Mouse (Mus musculus): Measurements from ENCODE around the gene Ubxn1.
A peak's percentile ranks its signal among the peaks of the same experiment; 100 is the strongest.
"Not testable (repeated sequence)": the region's sequence is repeated elsewhere in the genome, so short reads cannot be mapped to it uniquely, and the experiment has no call there.

The Ubxn1 gene

DNA sequence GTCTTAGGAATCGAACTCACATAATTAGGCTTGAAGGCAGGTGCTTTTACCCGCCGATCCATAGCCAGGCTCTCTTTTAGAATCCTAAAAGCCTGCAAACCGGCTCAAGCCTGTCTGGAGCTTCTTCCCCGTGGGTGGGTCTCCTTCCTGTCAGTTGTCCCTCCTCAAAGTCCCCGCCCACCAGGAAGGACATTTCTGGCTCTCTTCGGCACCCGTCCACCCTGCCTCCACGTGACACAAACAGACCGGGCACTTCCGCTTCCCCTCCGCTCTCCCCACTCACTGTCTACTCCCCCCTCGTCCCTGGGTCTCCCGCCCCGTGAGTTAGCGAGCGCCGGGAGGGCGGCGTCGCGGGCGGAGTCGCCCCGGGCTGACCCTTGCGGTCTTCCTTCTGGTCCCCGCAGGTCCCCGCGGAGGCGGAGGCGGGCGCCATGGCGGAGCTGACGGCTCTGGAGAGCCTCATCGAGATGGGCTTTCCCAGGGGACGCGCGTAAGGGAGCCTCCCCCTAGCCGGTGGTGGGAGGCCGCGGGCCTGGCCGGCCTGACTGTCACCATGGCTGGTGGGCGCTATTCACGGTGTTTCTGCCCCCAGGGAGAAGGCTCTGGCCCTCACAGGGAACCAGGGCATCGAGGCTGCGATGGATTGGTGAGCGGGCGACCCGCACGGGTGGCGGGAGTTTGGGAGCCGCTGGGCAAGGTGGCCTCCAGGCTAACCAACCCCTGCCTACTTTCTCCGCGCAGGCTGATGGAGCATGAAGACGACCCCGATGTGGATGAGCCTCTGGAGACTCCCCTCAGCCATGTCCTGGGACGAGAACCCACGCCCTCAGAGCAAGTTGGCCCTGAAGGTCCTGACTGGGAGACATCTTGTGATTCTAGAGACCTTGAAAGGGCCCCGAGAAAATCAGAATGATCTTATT, at the start of gene Ubxn1:
Gene Ubxn1, plus strand, starts transcription at position 230 of the 920 bp plus-strand sequence.
- peak; percentile 97 for DNase-seq

DNA sequence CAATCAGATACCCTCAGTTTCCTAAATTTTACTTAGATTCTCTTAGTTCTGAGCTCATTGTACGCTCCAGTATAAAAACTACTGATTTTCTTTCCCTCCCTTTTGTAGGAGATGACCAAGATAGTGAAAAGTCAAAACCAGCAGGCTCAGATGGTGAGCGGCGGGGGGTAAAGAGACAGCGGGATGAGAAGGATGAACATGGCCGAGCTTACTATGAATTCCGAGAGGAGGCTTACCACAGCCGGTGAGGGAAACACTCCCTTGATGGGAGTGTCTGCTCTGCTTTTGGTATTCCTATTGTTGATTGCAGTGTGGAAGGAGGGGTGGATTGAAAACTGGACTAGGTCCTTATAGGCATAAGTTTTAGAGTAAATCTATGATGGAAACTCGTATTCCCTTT, 48.6 kb upstream of the Ubxn1 start:
- no peak for DNase-seq

DNA sequence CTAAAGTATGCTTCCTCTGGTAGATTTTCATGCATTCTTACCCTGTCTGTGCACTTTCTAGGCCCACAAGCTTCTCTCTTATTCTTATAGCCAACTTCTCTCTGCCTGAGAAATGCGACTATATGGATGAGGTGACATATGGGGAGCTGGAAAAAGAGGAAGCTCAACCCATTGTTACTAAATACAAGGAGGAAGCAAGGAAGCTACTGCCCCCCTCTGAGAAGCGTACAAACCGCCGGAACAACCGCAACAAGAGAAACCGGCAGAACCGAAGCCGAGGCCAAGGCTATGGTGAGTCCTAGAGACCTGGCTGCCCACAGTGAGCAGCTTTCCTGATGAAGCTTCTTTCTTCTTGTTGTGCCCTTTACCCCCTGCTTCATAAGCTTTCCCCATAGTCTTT, 41.6 kb upstream of the Ubxn1 start, which contains the start of gene AC129217.1:
Gene AC129217.1, plus strand, starts transcription at position 114 of the 400 bp plus-strand sequence.
- DNase-seq = no peak

DNA sequence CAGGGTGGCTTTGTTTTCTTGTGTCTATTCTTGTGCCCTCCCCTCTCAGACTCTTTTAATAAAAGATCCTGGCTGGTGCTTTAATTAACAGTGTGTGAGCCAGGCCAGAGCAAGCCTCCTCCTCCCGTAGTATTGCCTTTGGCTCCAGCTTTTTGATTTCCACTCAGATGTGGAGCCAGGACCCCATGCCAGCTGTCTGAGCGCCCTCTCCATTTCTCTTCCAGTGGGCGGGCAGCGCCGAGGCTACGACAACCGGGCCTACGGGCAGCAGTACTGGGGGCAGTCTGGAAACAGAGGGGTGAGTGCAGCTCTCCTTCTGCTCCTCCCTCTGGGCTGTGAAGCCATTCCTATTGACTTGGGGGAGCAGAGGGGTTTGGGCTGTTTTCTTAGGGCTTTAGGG, 40.6 kb upstream of the Ubxn1 start:
- DNase-seq = no peak

DNA sequence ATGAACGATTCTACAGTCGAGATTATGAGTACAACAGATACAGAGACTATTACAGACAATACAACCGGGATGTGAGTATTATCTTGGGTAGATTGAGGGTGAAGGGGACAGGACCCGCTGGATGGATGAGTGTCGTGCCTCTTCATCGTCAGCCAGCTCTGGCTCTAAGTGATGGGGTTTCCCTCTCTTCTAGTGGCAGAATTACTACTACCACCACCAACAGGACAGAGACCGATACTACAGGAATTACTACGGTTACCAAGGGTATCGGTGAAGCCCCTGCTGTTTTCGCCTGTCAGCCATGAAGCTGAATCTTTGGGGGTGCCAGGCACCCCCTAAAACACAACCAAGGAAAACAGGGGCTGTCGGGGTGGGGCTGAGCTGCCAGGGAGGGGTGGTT, 40.0 kb upstream of the Ubxn1 start:
- no peak for DNase-seq

DNA sequence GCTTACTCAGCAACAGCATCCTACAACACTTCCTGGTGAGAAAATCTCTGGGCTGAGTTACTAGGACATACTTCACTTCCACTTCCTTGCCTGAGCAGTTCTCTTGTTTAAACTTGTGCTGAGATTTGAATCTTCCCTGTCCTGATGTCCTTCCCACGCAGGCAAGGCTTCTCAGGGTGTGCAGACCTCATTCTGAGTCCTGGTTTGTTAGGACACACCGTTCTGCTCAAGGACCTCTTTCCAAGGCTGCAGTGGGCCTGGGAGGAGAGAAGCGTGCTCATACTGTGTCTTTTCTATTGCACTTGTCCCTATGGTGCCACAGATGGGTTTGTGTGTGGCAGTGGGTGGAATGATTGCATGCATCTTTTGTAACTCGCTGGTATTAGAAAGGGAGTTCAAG, 38.3 kb upstream of the Ubxn1 start:
- no peak for DNase-seq

DNA sequence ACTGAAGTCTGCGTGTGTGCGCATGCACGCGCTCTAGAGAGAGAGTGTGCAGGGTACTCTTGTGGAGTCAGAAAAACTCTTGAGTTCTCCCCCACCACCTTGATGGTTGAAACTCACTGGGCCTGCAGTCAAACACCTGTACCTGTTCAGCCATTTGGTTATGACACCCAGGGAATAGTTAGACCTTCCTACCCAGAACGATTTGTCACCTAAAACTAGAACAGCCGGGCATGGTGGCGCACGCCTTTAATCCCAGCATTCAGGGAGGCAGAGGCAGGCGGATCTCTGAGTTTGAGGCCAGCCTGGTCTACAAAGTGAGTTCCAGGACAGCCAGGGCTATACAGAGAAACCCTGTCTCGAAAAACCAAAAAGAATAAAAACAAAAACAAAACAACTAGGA, 35.0 kb upstream of the Ubxn1 start:
- not testable (repeated sequence) for DNase-seq

DNA sequence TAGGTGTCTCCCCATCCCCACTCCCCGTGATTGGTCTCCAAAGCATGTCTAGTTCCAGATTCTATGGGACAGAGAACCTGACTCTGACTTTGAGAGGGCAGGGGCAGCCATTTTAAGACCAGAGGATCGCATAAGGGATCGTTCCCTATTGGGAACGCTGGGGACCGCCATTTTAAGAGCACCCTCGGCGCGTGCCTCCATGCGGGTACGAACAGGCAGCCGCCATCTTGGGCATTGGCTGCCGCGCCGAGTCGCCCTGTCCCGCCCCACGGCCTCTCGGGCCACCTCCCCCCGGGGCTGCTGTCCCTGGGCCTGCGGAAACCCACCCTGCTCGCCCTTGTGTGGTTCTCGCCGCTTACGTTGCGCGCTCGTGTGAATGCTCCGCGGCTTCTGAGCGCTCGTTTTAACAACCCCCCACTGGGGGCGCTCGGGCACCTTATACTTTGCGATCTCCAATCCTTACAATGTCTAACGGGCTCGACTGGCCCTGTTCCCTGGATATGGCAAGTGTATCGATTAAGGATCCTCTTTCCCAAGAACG, 34.0 kb upstream of the Ubxn1 start, which contains the start of gene Bscl2:
Gene Bscl2, plus strand, starts transcription at position 217 of the 541 bp plus-strand sequence.
- peak; percentile 90 for DNase-seq

DNA sequence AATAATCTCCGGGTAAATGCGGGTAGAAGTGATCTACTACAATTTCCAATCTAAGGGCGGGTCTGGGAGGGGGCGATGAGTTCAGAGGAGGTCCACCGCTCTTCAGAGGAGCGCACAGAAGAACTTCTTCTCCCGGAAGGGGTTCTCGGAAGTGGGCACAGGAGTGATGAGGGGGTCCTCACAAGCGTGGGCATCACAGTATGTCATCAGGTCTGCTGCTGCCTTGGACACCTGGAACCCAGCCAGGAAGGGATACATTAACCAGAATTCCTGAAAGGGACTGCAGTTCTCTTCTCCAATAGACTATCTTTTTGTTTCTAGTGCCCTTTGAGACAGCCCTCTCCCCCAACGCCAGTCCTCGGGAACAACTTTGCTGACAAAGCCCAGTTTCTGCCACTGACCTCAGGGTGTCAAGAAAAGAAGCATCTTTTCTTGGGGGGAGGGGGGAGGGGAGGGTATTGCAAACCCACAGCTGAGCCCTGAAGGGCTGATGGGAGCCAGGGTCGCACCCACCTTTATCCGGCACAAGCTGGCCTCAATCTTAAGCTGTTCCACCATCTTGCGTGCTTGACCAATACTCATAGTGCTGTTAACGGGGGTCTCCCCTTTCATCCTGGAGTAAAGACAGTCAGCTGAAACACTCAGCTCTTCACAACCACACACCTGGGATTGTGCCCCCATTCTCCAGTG, 33.1 kb upstream of the Ubxn1 start:
- peak; percentile 79 for DNase-seq

DNA sequence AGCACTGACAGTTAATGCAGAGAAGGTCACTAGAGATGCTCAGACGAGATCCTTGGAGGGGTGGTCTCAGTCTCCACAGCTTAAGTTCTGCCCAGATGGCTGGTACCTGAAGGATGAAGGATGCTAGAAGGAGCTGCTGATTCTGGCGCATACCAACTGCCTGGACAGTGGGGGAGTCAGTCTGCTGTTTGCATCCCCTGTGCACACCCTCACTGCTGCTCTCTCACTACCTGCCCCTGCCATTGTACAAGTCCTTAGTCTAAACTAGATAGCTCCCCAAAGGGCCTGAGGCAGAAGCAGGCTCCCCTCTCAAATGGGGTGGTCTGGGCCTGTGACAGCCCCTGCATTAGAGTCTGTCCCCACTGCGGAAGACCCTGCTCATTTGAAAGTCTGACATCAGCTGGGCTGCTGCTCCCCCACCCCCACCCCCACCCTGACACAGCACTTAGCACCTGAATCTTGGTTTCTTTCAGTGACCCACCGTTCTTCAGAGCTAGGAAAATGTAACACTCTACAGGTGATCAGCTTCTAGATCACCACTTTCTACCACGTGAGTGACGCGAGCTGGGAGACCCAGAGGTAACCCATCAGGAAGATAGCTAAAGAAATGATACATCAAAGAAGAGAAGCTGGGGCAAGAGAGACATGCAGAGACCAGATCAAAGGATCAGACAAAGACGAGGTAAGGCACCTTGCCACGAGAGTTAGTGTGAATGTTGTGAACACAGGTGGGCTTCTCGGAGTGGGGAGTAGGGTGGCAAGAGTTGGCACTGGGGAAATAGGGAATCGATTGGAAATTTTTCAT, 32.0 kb upstream of the Ubxn1 start, which contains the start of gene Gng3:
Gene Gng3, minus strand, starts transcription at position 92 of the 805 bp plus-strand sequence.
- no peak for DNase-seq

DNA sequence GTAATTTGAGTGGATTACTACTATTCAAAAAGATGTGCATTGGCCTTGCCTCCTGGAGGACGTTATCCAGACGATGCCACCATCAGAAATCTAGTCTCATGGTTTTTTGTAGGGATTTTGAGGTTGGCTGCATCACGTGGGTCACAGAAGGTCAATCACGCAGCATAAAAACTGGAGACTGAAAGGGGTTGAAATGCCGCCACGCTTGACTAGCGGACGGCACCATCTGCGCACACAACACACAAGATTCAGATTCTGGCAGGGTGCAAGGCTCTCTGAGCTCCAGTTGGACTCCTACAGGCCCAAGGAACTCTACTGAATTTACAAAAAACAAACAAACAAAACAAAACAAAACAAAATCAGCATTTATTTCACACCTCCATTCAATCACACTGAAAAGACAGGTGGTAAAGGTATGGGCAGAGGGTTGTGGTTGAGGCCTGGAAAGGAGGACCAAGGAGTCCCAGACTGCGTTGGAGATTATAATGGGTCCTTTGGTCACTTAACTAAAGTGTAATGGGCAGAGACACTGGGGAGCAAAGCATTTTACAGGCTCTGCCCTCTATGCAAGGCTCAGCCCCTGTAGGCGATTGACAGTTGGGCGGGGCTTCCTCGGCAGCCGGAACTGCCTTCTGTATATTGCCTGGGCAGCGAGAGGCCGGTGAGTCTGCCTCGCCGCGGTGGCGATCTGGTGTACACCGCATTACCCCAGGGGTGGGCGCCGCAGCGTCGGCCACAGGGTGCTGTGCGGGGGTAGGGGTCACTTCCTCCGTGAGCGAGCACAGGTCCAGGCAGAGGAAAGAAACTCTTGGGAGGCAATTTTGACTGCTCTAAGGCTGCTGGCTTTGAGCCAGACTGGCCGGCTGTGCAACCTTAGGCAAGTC, 31.1 kb upstream of the Ubxn1 start:
- DNase-seq = peak; percentile 89

DNA sequence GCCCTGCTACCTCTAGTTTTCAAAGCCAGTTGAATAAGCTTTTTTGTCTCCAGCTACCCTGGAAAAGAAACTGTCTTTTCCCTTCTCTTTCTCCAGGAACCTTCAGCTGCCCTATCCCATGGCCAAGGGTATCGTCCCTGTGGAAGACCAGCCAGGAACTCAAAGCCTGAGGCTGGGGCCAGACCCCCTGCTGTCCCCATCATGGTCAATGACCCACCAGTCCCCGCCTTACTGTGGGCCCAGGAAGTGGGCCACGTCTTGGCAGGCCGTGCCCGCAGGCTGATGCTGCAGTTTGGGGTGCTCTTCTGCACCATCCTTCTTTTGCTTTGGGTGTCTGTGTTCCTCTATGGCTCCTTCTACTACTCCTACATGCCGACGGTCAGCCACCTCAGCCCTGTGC, 30.3 kb upstream of the Ubxn1 start:
- DNase-seq = no peak

DNA sequence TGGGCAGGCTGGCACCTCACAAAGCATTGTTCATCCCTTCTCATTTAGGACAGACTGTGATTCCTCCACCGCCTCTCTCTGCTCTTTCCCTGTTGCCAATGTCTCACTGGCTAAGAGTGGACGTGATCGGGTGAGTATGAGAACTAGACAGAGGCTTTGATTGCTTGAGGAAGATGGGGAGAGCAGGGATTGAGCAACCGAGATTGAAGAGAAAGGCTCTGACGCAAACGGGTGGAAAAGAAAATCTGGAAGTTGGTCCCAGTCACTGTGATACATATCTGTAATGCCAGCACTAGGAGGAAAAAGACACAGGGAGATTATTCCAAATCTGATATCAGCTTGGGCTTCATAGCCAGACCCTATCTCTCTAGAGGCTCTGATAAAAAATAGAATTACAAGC, 28.3 kb upstream of the Ubxn1 start:
- DNase-seq = no peak

DNA sequence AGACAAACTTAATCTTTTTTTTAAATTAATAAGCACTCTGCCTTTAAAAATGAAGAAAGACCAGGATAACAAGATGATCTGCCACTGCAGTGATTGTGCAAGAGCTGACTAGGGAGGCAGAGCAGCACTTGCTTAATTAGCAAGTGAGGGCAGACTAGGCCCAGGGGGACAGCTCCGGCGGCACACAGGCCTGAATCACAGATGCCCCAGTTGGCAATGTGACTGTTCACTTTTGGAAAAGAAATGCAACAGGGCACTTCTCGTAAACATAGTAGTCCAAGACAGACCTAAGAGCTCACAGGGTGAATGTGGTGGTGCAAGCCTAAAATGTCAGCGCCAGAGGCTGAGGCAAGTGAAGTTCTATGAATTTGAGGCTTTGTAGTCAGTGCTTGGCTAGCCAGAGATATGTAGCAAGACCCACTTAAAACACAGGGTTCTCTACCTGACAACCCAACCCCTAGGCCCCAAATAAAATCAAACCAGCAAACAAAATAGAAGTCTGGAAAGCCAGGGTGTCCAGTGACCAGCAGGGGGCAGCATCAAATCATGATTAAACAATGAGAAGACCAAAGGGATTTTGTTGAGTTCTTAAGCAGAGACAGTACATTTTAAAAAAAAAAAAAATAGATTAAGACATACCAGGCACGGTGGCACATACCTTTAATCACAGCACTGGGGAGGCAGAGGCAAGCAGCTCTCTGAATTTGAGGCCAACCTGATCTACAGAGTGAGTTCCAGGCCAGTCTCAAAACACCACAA, 26.7 kb upstream of the Ubxn1 start:
- peak; percentile 91 for DNase-seq

DNA sequence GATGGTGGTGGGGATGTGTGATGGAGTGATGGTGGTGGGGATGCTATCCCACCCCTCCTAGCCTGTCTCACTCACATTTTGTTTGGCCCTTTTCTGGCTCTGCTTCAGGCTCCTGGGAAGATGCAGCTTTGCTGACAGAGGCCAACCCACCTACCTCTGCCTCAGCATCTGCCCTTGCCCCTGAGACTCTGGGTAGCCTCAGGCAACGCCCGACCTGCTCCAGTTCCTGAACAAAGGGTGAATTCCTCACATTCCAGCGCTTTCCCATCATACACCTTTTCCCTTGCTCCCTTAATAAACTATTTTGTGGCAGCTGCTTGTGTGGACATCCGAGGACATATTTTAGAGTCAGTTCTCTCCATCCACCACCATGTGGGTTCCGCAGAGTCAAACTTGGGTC, 22.9 kb upstream of the Ubxn1 start:
- DNase-seq = no peak

DNA sequence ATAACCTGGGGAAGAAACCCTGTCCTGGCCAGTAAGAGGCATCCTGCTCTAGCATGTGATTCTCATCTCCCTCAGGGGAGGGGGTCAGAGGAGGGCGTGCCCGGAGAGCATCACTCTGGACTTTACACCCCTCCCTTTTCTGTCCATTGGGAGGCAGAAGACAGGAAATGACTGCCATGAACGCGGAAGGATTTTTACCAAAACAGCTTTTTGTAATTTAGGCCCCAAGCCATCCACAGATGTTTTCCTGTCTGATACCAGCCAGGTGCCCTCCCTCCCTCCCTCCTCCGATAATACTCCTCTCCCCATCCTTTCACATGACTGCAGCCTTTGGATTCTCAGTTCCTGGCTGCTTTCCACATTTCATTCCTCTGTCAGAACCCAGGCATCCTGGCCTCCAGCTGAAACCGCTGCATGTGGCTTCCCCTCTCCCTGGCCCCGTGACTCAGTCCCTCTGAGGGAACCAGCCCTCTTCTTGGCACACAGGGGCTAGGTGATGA, 20.8 kb upstream of the Ubxn1 start, which contains the start of gene Lrrn4cl:
Gene Lrrn4cl, plus strand, starts transcription at position 367 of the 500 bp plus-strand sequence.
- DNase-seq = peak; percentile 55

DNA sequence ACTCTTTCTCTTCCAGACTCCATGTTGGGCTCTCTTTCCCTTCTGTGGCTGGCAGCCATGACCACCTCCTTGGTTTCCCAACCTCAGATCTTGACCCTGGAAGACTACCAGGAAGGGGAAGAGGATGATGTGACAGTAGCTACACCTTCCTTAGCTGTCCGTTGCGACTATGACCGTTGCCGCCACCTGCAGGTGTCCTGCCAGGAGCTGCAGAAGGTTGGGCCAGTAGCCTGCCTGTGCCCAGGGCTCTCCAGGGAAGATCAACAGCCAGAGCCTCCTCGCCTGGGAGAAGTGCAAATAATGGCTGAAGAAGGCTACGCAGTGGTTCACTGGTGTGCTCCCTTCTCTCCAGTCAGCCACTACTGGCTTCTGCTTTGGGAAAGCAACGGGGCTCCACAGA, 19.7 kb upstream of the Ubxn1 start:
- no peak for DNase-seq

DNA sequence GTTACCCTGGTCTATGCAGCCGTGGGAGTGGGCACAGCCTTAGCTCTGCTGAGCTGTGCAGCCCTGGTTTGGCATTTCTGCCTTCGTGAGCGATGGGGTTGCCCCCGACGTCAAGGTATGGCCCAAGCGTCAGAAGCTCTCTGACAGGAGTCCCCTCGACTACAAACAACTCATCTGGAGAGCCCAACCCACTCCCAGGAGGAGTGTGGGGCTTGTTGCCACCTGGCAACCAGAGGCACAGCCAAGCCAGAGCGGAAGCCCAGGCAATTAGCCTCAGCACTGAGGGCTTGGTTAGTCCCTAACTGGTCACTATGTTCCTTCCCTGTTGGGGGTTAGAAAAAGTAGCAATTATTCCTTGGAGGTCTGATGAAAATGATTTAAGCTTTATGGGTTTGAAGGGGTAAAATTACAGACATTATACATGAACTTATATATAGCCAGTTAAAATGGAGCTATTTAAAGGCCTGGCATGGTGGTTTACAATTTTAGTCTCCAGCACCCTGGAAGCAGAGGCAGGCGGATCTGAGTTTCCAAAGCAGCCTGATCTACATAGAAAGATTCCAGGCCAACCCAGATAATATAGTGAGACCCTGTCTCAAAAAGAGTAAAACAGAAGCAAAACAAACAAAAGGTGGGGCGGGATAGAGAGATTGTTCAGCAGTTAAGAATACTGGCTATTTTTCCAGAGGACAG, 18.9 kb upstream of the Ubxn1 start:
- DNase-seq = no peak

DNA sequence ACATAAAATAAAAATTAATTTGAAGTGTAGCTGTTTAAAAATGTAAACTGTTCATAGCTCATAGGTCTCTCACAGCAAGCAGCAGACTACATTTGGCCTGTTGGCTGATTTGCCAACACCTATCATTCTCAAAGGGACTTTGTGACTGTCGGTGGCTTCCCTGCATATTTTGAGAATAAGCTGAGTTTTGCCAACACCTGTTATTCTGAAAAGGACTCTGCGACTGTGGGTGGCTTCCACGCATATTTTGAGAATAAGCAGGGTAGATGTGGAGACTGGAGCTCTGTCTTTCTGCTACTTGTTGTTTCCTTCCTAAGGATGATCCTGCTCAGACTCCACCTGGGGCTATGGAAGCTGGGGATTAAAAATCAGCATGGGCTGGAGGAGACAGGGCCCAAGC, 18.2 kb upstream of the Ubxn1 start:
- DNase-seq = no peak

DNA sequence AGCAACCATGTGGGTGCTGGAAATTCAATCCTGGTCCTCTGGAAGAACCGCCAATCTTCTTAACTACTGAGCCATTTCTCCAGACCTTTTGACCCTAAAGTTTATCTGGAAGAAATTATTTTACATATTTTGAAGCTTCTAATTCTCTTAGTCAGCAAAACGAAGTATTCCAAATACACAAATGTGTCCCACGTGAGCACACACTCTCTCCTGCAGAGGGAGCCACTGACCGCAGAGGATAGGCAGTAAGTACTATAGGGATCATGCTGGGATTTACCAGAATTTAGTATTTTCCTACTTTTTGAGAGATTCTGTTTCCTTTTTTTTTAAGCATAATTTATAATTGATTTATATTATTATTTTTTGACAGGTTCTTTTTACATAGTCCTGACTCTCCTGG, 13.6 kb upstream of the Ubxn1 start:
- DNase-seq = peak; percentile 78

Data from kidney, postnatal 10 days (tissue).